Mouse (Mus musculus): ENCODE data around the gene Capzb.

DNA sequence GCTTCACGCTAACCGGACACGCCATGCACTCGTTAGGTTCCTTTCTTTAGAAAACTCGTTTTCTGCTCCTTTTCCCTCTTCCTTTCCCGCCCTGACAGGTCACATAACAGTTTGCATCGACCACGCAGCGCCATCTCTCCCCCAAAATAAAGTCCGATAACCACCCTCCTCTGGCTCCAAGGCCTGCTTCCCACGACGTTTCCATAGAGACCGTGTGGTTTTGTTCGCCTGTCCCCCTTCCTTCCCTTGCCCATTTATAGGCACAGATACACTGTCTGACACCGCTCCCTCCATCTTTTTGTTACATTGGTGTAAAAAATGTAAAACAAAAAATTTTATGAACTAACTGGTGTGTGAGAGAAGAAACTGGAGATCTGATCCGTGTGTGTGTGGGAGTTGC lies 98.4 kb downstream of the Capzb start:
- TF ChIP-seq CTCF (IDR thresholded peaks at IDR 0.05; ENCODE audit: borderline replicate concordance, control insufficient read depth, extremely low read depth, insufficient read depth, low read length, poor library complexity) (no peak), POLR2A (IDR thresholded peaks at IDR 0.05; ENCODE audit: control insufficient read depth, extremely low read depth, insufficient read depth, low read length, poor library complexity) (no peak)
